Mouse (Mus musculus) megakaryocyte, embryonic 14.5 days (primary cell): ENCODE results near the gene Crygc.

ENCODE experiments used
- FLI1 ChIP-seq: IDR thresholded peaks from 2 replicates; pipeline ENCODE4 v1.6.1; 2012; ENCODE audit warnings: low read length, inconsistent platforms, mixed read lengths
- GATA1 ChIP-seq: IDR thresholded peaks from 3 replicates; pipeline ENCODE4 v1.6.1; 2012; ENCODE audit warnings: mixed read lengths, low read length, inconsistent platforms, borderline replicate concordance

DNA sequence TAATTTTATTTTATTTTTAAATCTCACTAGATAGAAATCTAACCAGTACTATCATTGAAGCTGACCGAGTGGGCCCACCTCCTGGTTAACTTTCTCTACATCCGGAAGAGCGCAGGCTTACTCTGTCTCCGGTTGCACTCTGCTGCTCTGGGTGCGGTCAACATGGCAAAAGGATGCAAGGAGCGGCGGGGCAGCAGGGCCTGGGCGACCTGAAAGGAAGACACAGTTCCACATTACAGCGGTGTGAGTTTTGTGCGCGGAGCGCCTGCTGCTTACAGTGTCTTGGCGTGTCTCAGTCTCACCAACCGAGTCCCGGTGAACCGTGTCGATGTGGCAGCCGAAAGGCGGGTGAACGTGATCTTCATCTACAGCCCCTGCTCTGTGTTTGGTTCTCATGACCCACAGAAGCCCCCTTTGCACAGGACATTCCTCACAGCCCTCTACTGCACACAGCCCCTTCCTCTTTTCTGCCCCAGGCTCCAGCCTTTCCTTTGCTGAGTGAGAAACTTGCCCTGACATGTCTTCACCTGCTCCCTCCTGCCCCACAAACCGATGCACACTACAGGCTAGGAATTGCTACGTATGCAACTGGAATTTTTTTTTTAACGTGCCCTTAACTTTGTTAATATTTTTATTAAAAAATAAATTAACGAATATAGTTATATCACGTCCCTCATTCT is 36.4 kb upstream of the Crygc start:
- TF ChIP-seq GATA1 (no peak), FLI1 (no peak)
